Mouse (Mus musculus): ENCODE data around the gene Hsph1. TPM values are rescaled to one million over a fixed set of nuclear protein-coding genes. Genes with fewer than 3 reads are reported as not detected.

The Hsph1 gene
- total and polyA plus RNA-seq, 3 experiments, result 12.6 to 75.7 (median 62.1) TPM

GRCm38 (mm10) chr5:149589932-149590331 lies 46.2 kb downstream of the Hsph1 start:
- Histone ChIP-seq H3K9ac (ENCODE audit: low read depth, low read length) (no peak overlapping the region), H3K36me3 (ENCODE audit: control insufficient read depth, insufficient read depth, low read length) (no peaks in the 10 kb centered on the region), H3K27me3 (ENCODE audit: control insufficient read depth, insufficient read depth, low read length) (no peaks in the 10 kb centered on the region), H3K4me1 (ENCODE audit: control insufficient read depth, insufficient read depth, low read length) (peaks cover 3% of the 10 kb centered on the region; the same call in 1 of the 2 replicates), H3K79me2 (replicated peaks; ENCODE audit: control insufficient read depth, insufficient read depth, low read length) (no peaks in the 10 kb centered on the region), H3K4me3 (no peak overlapping the region), H3K27ac (no peak overlapping the region)
- no peak for DNase-seq
- 67% methylated on average over 3 of the region's 3 CpGs for WGBS
- TF ChIP-seq CTCF (IDR thresholded peaks at IDR 0.05) (no peak), POLR2A (IDR thresholded peaks at IDR 0.05; ENCODE audit: insufficient read depth, low read depth, low read length) (no peak), EP300 (IDR thresholded peaks at IDR 0.05; ENCODE audit: insufficient read depth, low read depth, low read length) (no peak)
- intact Hi-C loops (cut with DNase I), result no loop called here

- WGBS, result 32% methylated on average over 7 of the region's 7 CpGs
- no peak overlapping the region for H3K27ac ChIP-seq
- H3K36me3 ChIP-seq (ENCODE audit: control insufficient read depth, insufficient read depth, low read length), result no peaks in the 10 kb centered on the region
- no peak for DNase-seq
- no peak overlapping the region for H3K9ac ChIP-seq (ENCODE audit: low read depth, low read length)
- no peaks in the 10 kb centered on the region for H3K27me3 ChIP-seq (ENCODE audit: control insufficient read depth, insufficient read depth, low read length)
- no peaks in the 10 kb centered on the region for H3K79me2 ChIP-seq (replicated peaks; ENCODE audit: control insufficient read depth, insufficient read depth, low read length)
- TF ChIP-seq POLR2A (IDR thresholded peaks at IDR 0.05; ENCODE audit: insufficient read depth, low read depth, low read length) (no peak), CTCF (IDR thresholded peaks at IDR 0.05) (no peak), EP300 (IDR thresholded peaks at IDR 0.05; ENCODE audit: insufficient read depth, low read depth, low read length) (no peak)
- peaks cover 3% of the 10 kb centered on the region for H3K4me1 ChIP-seq (ENCODE audit: control insufficient read depth, insufficient read depth, low read length)
- intact Hi-C loops (cut with DNase I), result no loop called here
- no peak overlapping the region for H3K4me3 ChIP-seq
Measured at GRCm38 (mm10) chr5:149588814-149589534, 47.2 kb downstream of the Hsph1 start.

- no peaks in the 10 kb centered on the region for H3K79me2 ChIP-seq (replicated peaks; ENCODE audit: control insufficient read depth, insufficient read depth, low read length)
- H3K27me3 ChIP-seq (ENCODE audit: control insufficient read depth, insufficient read depth, low read length), result no peaks in the 10 kb centered on the region
- intact Hi-C loops (cut with DNase I), result no loop called here
- no peak overlapping the region for H3K9ac ChIP-seq (ENCODE audit: low read depth, low read length)
- H3K36me3 ChIP-seq (ENCODE audit: control insufficient read depth, insufficient read depth, low read length), result no peaks in the 10 kb centered on the region
- WGBS, result 74% methylated on average over 11 of the region's 11 CpGs
- DNase-seq, result no peak
- no peak overlapping the region for H3K27ac ChIP-seq
- peaks cover 3% of the 10 kb centered on the region for H3K4me1 ChIP-seq (ENCODE audit: control insufficient read depth, insufficient read depth, low read length)
- H3K4me3 ChIP-seq, result no peak overlapping the region
- no peak for TF ChIP-seq POLR2A (IDR thresholded peaks at IDR 0.05; ENCODE audit: insufficient read depth, low read depth, low read length)
- TF ChIP-seq EP300 (IDR thresholded peaks at IDR 0.05; ENCODE audit: insufficient read depth, low read depth, low read length), result no peak
- no peak for TF ChIP-seq CTCF (IDR thresholded peaks at IDR 0.05)
Measured at GRCm38 (mm10) chr5:149587327-149587895, 48.8 kb downstream of the Hsph1 start.

DNA sequence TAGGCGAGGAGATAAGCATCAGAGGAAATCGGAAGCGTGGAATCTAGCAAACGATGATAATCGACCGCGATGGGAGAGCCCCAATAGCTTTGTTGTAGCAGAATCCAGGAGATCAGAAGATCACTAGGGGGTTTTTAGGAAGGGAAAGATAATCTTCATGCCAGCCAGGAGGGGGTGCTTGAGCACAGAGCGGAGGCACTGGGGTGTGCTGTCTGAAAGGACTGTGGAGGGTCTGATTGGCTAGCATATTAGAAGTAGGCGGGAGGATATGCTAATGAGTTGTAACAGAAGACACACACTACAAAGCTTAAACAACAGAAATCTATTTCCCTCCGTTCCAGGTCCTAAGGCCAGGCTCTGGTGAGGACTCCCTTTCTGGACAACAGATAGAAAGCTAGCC lies 50.3 kb downstream of the Hsph1 start:
- 62% methylated on average over 10 of the region's 10 CpGs for WGBS
- intact Hi-C loops (cut with DNase I), result no loop called here

GRCm38 (mm10) chr5:149585231-149585630 lies 50.9 kb downstream of the Hsph1 start:
- Histone ChIP-seq H3K36me3 (ENCODE audit: control insufficient read depth, insufficient read depth, low read length) (no peaks in the 10 kb centered on the region), H3K27me3 (ENCODE audit: control insufficient read depth, insufficient read depth, low read length) (no peaks in the 10 kb centered on the region), H3K27ac (no peak overlapping the region), H3K9ac (ENCODE audit: low read depth, low read length) (no peak overlapping the region), H3K4me1 (ENCODE audit: control insufficient read depth, insufficient read depth, low read length) (peaks cover 3% of the 10 kb centered on the region), H3K4me3 (no peak overlapping the region), H3K79me2 (replicated peaks; ENCODE audit: control insufficient read depth, insufficient read depth, low read length) (no peaks in the 10 kb centered on the region)
- no peak for TF ChIP-seq EP300 (IDR thresholded peaks at IDR 0.05; ENCODE audit: insufficient read depth, low read depth, low read length)
- no peak for TF ChIP-seq POLR2A (IDR thresholded peaks at IDR 0.05; ENCODE audit: insufficient read depth, low read depth, low read length)
- TF ChIP-seq CTCF (IDR thresholded peaks at IDR 0.05), result no peak
- intact Hi-C loops (cut with DNase I), result no loop called here
- no peak for DNase-seq
- WGBS, result 92% methylated on average over 1 of the region's 1 CpGs

More for the DNA sequence above, 50.3 kb downstream of the Hsph1 start:
- H3K79me2 ChIP-seq (replicated peaks; ENCODE audit: control insufficient read depth, insufficient read depth, low read length), result no peaks in the 10 kb centered on the region
- H3K27me3 ChIP-seq (ENCODE audit: control insufficient read depth, insufficient read depth, low read length), result no peaks in the 10 kb centered on the region
- H3K36me3 ChIP-seq (ENCODE audit: control insufficient read depth, insufficient read depth, low read length), result no peaks in the 10 kb centered on the region
- no peak overlapping the region for H3K27ac ChIP-seq
- H3K9ac ChIP-seq (ENCODE audit: low read depth, low read length), result no peak overlapping the region
- no peak for DNase-seq
- no peak for TF ChIP-seq CTCF (IDR thresholded peaks at IDR 0.05)
- TF ChIP-seq POLR2A (IDR thresholded peaks at IDR 0.05; ENCODE audit: insufficient read depth, low read depth, low read length), result no peak
- TF ChIP-seq EP300 (IDR thresholded peaks at IDR 0.05; ENCODE audit: insufficient read depth, low read depth, low read length), result no peak
- H3K4me1 ChIP-seq (ENCODE audit: control insufficient read depth, insufficient read depth, low read length), result peaks cover 3% of the 10 kb centered on the region
- H3K4me3 ChIP-seq, result no peak overlapping the region

GRCm38 (mm10) chr5:149584154-149584655 lies 52.0 kb downstream of the Hsph1 start:
- 44% methylated on average over 8 of the region's 8 CpGs for WGBS
- Histone ChIP-seq H3K36me3 (ENCODE audit: control insufficient read depth, insufficient read depth, low read length) (no peaks in the 10 kb centered on the region), H3K27ac (no peak overlapping the region), H3K4me3 (no peak overlapping the region), H3K27me3 (ENCODE audit: control insufficient read depth, insufficient read depth, low read length) (no peaks in the 10 kb centered on the region), H3K4me1 (ENCODE audit: control insufficient read depth, insufficient read depth, low read length) (no peaks in the 10 kb centered on the region; the same call in 1 of the 2 replicates), H3K79me2 (replicated peaks; ENCODE audit: control insufficient read depth, insufficient read depth, low read length) (no peaks in the 10 kb centered on the region), H3K9ac (ENCODE audit: low read depth, low read length) (no peak overlapping the region)
- intact Hi-C loops (cut with DNase I), result no loop called here
- no peak for DNase-seq
- no peak for TF ChIP-seq POLR2A (IDR thresholded peaks at IDR 0.05; ENCODE audit: insufficient read depth, low read depth, low read length)
- no peak for TF ChIP-seq CTCF (IDR thresholded peaks at IDR 0.05)
- no peak for TF ChIP-seq EP300 (IDR thresholded peaks at IDR 0.05; ENCODE audit: insufficient read depth, low read depth, low read length)

All from heart, adult 2 months (tissue).